Mouse (Mus musculus): ENCODE measurements around the gene Ndufs5.

- TF ChIP-seq CTCF (IDR thresholded peaks at IDR 0.05; ENCODE audit: low read depth, low read length) = no peak
- TF ChIP-seq POLR2A (IDR thresholded peaks at IDR 0.05; ENCODE audit: extremely low read depth, insufficient read depth, low read length) = no peak
These were observed 52.2 kb downstream of the Ndufs5 start for GRCm38 (mm10) chr4:123665681-123666278.

Data from liver, adult 2 months (tissue).